Mouse (Mus musculus): ENCODE data around the gene Zfp334.

The Zfp334 gene

DNA sequence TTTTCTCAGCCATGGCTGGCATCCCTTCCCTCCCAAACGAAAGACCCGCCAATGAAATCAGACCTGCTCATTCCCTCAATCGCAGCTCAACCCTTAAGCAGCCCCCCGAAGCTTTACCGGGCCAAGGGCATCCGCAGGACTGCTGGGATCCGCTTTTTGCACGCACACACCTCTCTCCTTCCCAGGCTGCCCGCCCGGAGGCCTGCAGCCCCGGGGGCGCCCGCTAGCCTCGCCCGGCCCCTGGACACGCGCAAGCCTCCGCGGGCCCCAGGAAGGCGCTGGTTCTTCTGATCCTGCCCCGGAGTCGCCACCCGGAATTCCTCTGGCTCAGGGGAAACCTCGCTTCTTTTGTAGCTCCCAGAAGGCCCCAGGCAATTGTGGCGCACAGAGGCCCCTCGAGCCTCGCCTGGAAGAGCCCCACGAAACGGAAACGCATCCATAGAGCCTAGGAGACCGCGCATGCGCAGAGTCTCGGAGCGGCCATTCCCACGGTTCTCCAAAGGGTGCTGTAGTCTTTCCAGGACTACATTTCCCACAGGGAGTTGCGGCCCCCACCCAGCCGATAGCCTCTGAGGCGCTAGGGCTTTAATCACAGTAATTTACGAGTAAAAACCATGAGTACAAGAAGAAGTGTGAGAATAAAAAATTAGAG is at the start of gene Zfp334:
Gene Zfp334, minus strand, starts transcription at position 416 of the 652 bp plus-strand sequence.
- Histone ChIP-seq H3K27me3 (ENCODE audit: control insufficient read depth, insufficient read depth, low read length, poor library complexity, severe bottlenecking) (no peaks in the 10 kb centered on the region), H3K36me3 (ENCODE audit: control insufficient read depth, insufficient read depth, low read length, poor library complexity, severe bottlenecking) (no peaks in the 10 kb centered on the region)
- DNase-seq (ENCODE audit: low read depth, low spot score), result no peak

DNA sequence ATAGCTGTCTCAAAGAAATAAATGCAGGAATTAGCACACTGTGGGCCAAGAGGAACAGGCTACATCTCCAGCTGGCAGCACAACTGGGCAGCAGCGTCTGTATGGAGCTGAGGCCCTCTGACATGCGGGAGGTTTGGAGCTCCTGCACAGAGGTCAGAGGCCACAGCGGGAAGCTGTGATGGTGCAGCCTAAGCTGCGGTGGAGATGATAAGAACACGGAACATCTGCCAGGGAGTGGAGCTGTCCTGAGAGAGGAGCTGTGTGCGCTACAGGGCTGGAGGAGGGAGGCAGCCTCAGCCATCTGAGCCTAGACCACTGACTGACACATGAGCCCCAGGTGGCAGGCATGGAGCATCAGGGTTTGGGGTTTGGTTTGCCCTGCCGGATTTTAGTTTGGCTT is 40.6 kb upstream of the Zfp334 start:
- no peaks in the 10 kb centered on the region for H3K27me3 ChIP-seq (ENCODE audit: control insufficient read depth, insufficient read depth, low read length, poor library complexity, severe bottlenecking)
- H3K36me3 ChIP-seq (ENCODE audit: control insufficient read depth, insufficient read depth, low read length, poor library complexity, severe bottlenecking), result no peaks in the 10 kb centered on the region

DNA sequence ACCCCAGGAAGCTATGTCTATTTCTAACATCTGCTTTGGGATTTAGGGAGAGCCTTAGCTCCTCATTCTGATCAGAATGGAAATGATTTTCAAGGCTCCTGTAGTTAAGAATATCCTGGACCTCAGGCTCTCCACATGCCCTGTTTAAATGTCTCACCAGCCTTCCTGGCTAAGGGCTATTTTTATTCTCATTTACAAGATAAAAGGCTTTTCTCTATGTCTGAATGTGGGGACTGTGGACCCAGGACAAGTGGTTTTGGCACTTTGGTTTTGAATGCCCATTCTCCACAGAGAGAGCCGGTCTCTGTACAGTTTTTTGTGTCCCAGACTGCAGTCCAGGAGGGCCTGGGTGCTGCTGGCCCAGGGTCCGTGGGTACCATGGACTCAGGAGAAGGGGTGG is 32.1 kb upstream of the Zfp334 start:
- DNase-seq (ENCODE audit: low read depth, low spot score), result no peak
- Histone ChIP-seq H3K36me3 (ENCODE audit: control insufficient read depth, insufficient read depth, low read length, poor library complexity, severe bottlenecking) (no peaks in the 10 kb centered on the region), H3K27me3 (ENCODE audit: control insufficient read depth, insufficient read depth, low read length, poor library complexity, severe bottlenecking) (no peaks in the 10 kb centered on the region)

More for the DNA sequence above, 40.6 kb upstream of the Zfp334 start:
- no peak for DNase-seq (ENCODE audit: low read depth, low spot score)

DNA sequence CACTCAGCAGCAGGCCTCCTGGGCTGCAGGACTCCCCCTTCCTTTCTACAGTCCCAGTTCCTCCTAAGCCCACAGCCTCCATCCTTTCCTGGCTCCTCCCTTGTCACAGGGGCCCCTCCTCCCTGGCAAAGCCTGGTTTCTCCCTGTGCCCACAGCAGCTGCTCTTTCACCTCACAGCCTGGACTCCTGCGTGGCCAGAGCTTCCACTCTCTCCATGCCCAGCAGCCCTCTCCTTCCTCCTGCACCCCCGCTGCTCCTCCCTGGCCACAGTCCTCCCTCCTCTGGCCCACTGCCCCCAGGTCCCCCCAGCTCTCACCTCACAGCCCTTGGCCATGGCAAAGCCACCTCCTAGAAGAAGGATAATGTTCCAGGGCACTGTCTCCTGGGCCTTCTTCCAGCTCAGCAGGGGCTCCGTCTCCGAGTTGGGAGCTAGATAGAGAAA is 31.6 kb upstream of the Zfp334 start:
- Histone ChIP-seq H3K27me3 (ENCODE audit: control insufficient read depth, insufficient read depth, low read length, poor library complexity, severe bottlenecking) (no peaks in the 10 kb centered on the region), H3K36me3 (ENCODE audit: control insufficient read depth, insufficient read depth, low read length, poor library complexity, severe bottlenecking) (no peaks in the 10 kb centered on the region)
- DNase-seq (ENCODE audit: low read depth, low spot score), result no peak

DNA sequence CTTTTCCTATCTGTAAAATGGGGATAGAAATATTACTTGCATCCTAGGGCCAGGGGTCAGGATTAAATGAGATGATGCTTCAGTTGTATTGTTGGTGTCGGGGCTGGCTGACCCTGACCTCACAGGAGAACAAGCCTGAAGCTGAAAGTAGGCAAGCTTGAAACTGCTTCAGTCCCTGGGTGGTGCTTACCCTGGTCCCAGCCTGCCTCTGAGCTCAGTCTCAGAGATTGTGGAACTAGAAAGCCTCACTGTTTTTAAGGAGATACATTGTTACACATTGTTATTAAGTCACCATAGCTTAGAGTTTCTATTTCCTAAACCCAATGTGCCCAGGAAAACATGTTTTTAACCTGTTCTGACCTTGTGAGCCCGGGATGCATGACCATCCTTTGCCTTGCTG is 30.5 kb upstream of the Zfp334 start:
- no peak for DNase-seq (ENCODE audit: low read depth, low spot score)
- Histone ChIP-seq H3K36me3 (ENCODE audit: control insufficient read depth, insufficient read depth, low read length, poor library complexity, severe bottlenecking) (no peaks in the 10 kb centered on the region), H3K27me3 (ENCODE audit: control insufficient read depth, insufficient read depth, low read length, poor library complexity, severe bottlenecking) (no peaks in the 10 kb centered on the region)

DNA sequence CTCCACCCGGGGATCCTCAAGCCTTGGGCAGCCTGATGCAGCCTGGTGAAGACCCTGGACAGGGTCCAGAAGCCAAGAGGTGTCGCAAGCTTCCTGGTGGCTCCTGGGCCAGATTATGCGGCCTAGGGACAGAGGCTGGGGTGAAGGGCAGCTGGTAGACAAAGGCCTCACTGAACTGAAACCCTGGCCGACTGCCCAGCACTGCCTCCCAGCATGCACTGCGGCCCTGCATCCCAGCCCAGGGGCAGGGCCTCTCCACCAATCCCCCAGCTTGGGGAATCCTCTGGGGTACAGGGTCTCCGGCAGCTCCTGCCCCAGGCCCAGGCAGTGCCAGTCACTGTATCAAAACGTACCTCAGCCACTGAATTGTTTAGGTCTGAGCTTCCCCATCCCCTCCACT is 29.2 kb upstream of the Zfp334 start:
- Histone ChIP-seq H3K27me3 (ENCODE audit: control insufficient read depth, insufficient read depth, low read length, poor library complexity, severe bottlenecking) (no peaks in the 10 kb centered on the region), H3K36me3 (ENCODE audit: control insufficient read depth, insufficient read depth, low read length, poor library complexity, severe bottlenecking) (no peaks in the 10 kb centered on the region)
- DNase-seq (ENCODE audit: low read depth, low spot score), result no peak

DNA sequence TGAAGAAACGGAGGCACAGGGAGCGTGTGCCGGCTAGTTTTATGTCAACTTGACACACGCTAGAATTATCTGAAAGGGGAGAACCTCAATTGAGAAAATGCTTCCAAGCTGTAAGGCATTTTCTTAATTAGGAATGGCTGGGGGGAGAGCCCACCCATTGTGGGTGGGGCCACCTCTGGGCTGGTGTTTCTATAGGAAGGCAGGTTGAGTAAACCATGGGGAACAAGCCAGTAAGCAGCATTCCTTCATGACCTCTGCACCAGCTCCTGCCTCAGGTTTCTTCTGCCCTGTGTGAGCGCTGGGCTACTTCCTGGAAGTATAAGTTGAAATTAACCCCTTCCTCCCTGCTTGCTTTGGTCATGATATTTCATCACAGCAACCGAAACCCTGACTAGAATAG is 27.7 kb upstream of the Zfp334 start:
- no peaks in the 10 kb centered on the region for H3K36me3 ChIP-seq (ENCODE audit: control insufficient read depth, insufficient read depth, low read length, poor library complexity, severe bottlenecking)
- no peak for DNase-seq (ENCODE audit: low read depth, low spot score)
- no peaks in the 10 kb centered on the region for H3K27me3 ChIP-seq (ENCODE audit: control insufficient read depth, insufficient read depth, low read length, poor library complexity, severe bottlenecking)

DNA sequence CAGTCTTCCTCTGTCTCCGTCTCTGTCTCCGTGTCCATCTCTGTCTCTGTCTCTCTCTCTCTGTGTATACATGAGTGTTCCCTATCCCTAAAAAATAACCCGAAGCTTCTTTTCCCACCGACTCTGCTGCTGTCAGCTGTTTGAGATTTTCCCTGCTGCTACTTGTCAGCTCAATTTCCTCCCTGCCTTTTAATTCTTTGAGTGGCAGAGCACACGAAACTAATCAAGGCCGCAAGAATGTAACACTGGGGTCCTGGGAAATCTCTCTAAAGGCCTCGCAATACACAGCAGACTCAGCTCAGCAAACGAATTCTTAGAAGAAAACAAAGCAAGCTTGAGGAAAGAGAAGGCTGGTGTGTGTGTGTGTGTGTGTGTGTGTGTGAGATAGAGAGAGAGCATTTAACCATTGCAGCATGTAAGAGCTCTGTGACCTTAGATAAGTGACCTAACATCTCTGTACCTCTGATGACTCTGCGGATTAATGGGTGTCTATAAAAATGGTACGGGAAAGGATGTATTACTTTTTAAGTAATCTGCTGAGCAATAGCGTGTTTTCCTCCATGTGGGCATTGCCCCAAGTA is 27.2 kb upstream of the Zfp334 start:
- DNase-seq (ENCODE audit: low read depth, low spot score), result no peak
- Histone ChIP-seq H3K36me3 (ENCODE audit: control insufficient read depth, insufficient read depth, low read length, poor library complexity, severe bottlenecking) (no peaks in the 10 kb centered on the region), H3K27me3 (ENCODE audit: control insufficient read depth, insufficient read depth, low read length, poor library complexity, severe bottlenecking) (no peaks in the 10 kb centered on the region)

DNA sequence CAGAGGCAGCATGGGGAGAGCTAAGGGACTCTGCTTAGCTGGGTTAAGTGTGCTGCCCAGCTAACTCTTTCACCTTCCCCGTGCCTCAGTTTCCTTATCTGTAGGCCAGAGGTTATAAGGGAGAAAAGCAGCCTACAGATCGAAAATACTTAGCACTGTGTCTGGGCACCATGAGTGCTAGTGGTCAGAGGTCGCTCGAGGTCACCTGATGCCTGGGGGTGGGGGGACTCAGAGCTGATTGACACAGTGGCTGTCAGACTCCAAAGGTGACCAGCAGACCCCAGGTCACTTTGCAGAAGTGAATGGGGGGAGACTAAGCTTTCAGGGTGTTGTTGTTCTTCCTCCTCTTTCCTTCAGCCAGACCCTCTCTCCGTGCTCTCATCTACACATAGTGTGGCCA is 26.3 kb upstream of the Zfp334 start:
- H3K36me3 ChIP-seq (ENCODE audit: control insufficient read depth, insufficient read depth, low read length, poor library complexity, severe bottlenecking), result no peaks in the 10 kb centered on the region
- DNase-seq (ENCODE audit: low read depth, low spot score), result no peak

DNA sequence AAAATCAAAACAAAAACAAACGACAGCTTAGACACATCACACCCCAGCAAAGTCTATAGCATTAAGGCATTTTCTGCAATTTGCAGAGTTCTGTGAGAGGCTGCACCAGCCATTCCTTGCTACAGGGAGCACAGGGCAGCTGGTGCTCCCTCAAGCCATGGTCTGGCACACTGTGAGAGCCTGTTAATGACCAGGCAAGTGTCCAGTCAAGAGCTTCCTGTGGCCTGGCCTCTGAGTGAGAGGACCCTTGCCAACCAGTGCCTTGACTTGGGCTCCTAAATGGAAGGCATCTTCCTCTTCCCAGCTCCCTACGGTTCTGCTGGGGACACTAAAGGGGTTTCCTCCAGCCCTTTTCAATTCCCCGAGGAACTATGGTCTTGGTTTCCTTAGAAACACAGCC is 25.8 kb upstream of the Zfp334 start:
- H3K36me3 ChIP-seq (ENCODE audit: control insufficient read depth, insufficient read depth, low read length, poor library complexity, severe bottlenecking), result no peaks in the 10 kb centered on the region
- no peak for DNase-seq (ENCODE audit: low read depth, low spot score)
- no peaks in the 10 kb centered on the region for H3K27me3 ChIP-seq (ENCODE audit: control insufficient read depth, insufficient read depth, low read length, poor library complexity, severe bottlenecking)

More for the DNA sequence above, 26.3 kb upstream of the Zfp334 start:
- no peaks in the 10 kb centered on the region for H3K27me3 ChIP-seq (ENCODE audit: control insufficient read depth, insufficient read depth, low read length, poor library complexity, severe bottlenecking)

DNA sequence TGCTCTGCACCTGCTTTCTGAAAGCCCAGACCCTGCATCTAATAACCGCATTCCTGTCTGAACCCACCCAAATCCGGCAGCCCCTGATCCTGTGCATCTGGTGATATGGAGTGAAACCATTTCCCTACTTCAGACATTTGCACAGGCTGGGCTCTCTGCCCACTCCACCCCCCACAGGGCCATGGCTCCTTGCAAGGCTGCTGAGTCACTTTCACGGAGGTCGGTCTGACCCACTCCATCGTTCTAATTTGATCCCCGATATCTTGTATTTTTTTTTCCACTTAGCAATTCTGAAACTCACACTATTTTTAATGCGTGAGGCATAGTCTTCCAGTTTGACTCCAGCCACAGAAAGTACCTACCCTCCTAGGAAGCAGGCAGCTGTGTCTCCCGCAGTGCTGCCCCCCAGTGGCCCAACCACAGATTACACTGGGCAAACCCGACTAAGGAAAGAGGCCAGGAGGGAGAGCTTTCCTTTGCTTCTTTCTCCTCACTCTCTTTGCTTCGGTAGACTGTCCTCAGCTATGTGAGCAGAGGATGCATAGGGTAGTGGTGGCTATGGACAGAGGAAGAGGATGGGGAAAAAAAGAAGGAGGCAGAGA is 19.7 kb upstream of the Zfp334 start:
- DNase-seq (ENCODE audit: low read depth, low spot score), result peak; percentile 53
- Histone ChIP-seq H3K27me3 (ENCODE audit: control insufficient read depth, insufficient read depth, low read length, poor library complexity, severe bottlenecking) (no peaks in the 10 kb centered on the region), H3K36me3 (ENCODE audit: control insufficient read depth, insufficient read depth, low read length, poor library complexity, severe bottlenecking) (no peaks in the 10 kb centered on the region)

DNA sequence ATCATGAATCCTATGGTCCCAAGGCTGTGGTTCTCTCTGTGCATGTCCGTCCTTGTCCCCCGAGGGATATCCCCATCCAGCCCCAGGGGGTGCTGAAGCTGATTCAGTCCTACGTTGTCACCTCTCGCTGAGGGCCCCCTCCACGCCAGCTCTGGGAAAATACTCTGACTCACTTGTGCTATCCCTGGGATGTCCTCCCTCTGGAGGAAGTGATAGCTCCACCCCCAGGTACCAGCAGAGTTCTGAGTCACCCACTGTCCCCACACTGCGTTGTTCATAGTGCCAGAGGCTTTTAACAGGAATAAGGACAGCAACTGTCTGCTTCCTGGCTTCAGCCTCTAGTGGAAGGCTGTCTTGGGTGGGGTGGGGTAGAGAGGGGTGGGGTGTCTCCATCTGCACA is 17.3 kb upstream of the Zfp334 start:
- Histone ChIP-seq H3K27me3 (ENCODE audit: control insufficient read depth, insufficient read depth, low read length, poor library complexity, severe bottlenecking) (no peaks in the 10 kb centered on the region), H3K36me3 (ENCODE audit: control insufficient read depth, insufficient read depth, low read length, poor library complexity, severe bottlenecking) (no peaks in the 10 kb centered on the region)
- no peak for DNase-seq (ENCODE audit: low read depth, low spot score)

DNA sequence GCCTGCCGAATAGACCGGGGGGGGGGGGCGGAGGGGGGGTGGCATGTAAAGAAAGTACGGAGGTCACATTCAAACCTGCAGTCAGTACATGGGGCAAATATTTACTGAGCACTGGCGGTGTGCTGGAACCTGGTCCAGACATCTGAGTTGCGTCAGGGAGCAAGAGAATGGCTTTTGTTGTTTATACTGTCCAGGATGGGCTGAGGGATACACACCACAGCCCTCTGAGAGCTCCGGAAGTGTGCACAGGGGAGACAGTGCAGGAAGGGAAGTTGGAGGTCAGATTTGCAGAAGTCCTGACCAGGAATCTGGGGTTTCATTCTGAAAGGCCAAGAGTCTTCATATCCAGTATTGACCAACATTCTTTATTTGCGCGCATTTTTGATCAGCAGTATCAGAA is 16.9 kb upstream of the Zfp334 start:
- Histone ChIP-seq H3K27me3 (ENCODE audit: control insufficient read depth, insufficient read depth, low read length, poor library complexity, severe bottlenecking) (no peaks in the 10 kb centered on the region), H3K36me3 (ENCODE audit: control insufficient read depth, insufficient read depth, low read length, poor library complexity, severe bottlenecking) (no peaks in the 10 kb centered on the region)
- no peak for DNase-seq (ENCODE audit: low read depth, low spot score)

DNA sequence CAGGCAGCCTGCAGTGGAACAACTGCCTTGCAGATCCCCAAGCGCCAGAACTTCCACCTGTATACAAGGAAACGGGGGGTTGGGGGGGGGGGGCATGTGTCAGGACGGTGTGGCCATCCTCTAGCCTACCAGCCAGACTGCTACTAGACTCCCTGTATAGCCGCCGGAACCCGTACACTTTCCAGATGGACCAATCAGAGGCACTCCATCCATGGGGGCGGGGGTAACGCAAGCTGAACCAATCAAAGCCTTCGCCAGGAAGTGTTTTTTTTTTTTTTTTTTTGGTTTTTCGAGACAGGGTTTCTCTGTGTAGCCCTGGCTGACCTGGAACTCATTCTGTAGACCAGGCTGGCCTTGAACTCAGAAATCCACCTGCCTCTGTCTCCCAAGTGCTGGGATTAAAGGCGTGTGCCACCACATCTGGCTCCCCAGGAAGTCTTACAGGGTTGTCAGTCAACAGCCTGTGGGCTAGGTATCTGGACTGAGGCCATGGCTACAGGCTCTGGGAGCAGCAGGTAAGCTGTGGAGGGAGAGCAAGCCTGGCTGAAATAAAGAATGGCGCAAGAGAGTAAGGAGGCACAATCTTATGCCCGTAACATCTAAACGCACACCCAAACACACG is 10.2 kb upstream of the Zfp334 start:
- Histone ChIP-seq H3K27me3 (ENCODE audit: control insufficient read depth, insufficient read depth, low read length, poor library complexity, severe bottlenecking) (no peaks in the 10 kb centered on the region), H3K36me3 (ENCODE audit: control insufficient read depth, insufficient read depth, low read length, poor library complexity, severe bottlenecking) (no peaks in the 10 kb centered on the region)
- DNase-seq (ENCODE audit: low read depth, low spot score), result no peak

DNA sequence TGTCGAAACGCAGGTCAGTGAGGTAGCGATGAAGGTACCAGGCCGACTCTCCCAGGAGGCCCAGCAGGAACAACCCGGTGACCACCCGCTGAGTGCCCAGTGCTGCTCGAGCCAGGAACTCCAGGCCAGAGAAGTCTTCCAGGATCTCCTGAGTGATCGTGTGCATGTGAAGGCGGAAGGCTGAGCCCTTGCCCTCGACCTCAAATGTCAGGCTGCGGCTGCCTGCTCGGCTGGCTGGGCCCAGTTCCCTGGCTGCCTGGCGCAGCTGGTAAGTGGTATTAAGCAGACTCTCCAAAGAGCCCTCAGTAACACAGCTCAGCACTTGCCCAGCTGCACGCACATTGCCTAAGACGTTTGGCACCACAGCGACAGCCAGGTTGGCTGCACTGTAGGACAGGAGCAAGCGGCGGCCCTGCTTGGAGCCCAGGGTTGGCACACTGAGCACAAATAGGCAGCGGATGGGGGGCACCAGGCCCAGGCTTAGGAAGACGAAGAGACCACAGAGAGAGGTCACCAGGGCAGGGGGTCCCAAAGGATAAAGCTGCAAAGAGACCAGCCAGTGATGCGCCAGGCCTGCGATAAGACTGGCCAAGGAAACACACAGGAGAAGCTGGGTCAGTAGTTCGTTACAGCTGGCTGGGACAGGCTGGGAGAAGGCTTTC is 9.6 kb upstream of the Zfp334 start:
- DNase-seq (ENCODE audit: low read depth, low spot score), result no peak
- no peaks in the 10 kb centered on the region for H3K36me3 ChIP-seq (ENCODE audit: control insufficient read depth, insufficient read depth, low read length, poor library complexity, severe bottlenecking)
- no peaks in the 10 kb centered on the region for H3K27me3 ChIP-seq (ENCODE audit: control insufficient read depth, insufficient read depth, low read length, poor library complexity, severe bottlenecking)

Data from splenic B cell, adult 2 months (primary cell).